Mouse (Mus musculus) heart, embryonic 14.5 days (tissue): Measurements from ENCODE around the gene Eif2a. TPM values are rescaled to one million over a fixed set of nuclear protein-coding genes. Genes with fewer than 3 reads are reported as not detected.

ENCODE experiments used
- ATAC-seq: fragments of 200-750 bp; cut with Nextera tagmentation; 2 replicates; pipeline ENCODE4 v1.8.0; 2017; ENCODE audit warnings: low read depth, moderate TSS enrichment; ENCODE audit not compliant: insufficient number of reproducible peaks, insufficient read depth, low FRiP score
- H3K27ac ChIP-seq, 2 experiments: fragments of 200-500 bp in 1 of 2; fragments of 300-500 bp in 1 of 2; sonication (generic) in 1 of 2; replicated peaks in 1 of 2; 2 replicates each; pipeline ENCODE4 v1.5.1; 2012 to 2014; ENCODE audit warnings: low read depth in 2 of 2, low read length in 2 of 2, control low read depth in 1 of 2, mild to moderate bottlenecking in 1 of 2, mixed read lengths in 1 of 2; ENCODE audit not compliant: control insufficient read depth in 1 of 2, insufficient read depth in 1 of 2
- H3K27me3 ChIP-seq: fragments of 300-500 bp; sonication (generic); 2 replicates; pipeline ENCODE4 v1.6.1; 2014; ENCODE audit warnings: mild to moderate bottlenecking, low read length, control low read depth; ENCODE audit not compliant: control insufficient read depth, insufficient read depth
- H3K36me3 ChIP-seq: fragments of 300-500 bp; sonication (generic); 2 replicates; pipeline ENCODE4 v1.6.1; 2014; ENCODE audit warnings: mild to moderate bottlenecking, control low read depth, low read length, mixed read lengths; ENCODE audit not compliant: control insufficient read depth, insufficient read depth
- H3K4me1 ChIP-seq, 2 experiments: fragments of 200-500 bp in 1 of 2; fragments of 300-500 bp in 1 of 2; sonication (generic) in 1 of 2; 2 replicates each; pipeline ENCODE4 v1.6.1; 2012 to 2014; ENCODE audit warnings: low read length in 2 of 2, control low read depth in 1 of 2, mixed read lengths in 1 of 2; ENCODE audit not compliant: control insufficient read depth in 2 of 2, insufficient read depth in 2 of 2
- H3K4me2 ChIP-seq: fragments of 300-500 bp; sonication (generic); 2 replicates; pipeline ENCODE4 v1.6.1; 2014; ENCODE audit warnings: mild to moderate bottlenecking, low read length
- H3K4me3 ChIP-seq, 2 experiments: fragments of 200-500 bp in 1 of 2; fragments of 300-500 bp in 1 of 2; sonication (generic) in 1 of 2; 2 replicates each; pipeline ENCODE4 v1.5.1; 2012 to 2014; ENCODE audit warnings: low read length in 2 of 2, mild to moderate bottlenecking in 2 of 2, control low read depth in 1 of 2, low read depth in 1 of 2, moderate library complexity in 1 of 2; ENCODE audit not compliant: control insufficient read depth in 1 of 2, insufficient read depth in 1 of 2
- H3K9ac ChIP-seq: fragments of 300-500 bp; sonication (generic); 2 replicates; pipeline ENCODE4 v1.6.1; 2014; ENCODE audit warnings: mild to moderate bottlenecking, low read length
- H3K9me3 ChIP-seq: fragments of 300-500 bp; sonication (generic); 2 replicates; pipeline ENCODE4 v1.6.1; 2016; ENCODE audit warnings: low read length, control low read depth; ENCODE audit not compliant: control insufficient read depth
- WGBS: fragments of 180-500 bp; shearing (Covaris S2); extraction: QIAGEN DNeasy Blood & Tissue Kit; methylation state at CpG from one replicate; pipeline ENCODE4 v1.1.7; 2014; 5-methylcytosine and 5-hydroxymethylcytosine counted together
- polyA plus RNA-seq: library from polyadenylated mRNA; unstranded; fragments of >200 nt; fragmentation: Nextera tagmentation; extraction: Ambion mirVana; gene quantifications from 2 replicates; pipeline ENCODE4 v1.2.1, GENCODE M21; 2014

Eif2a gene
- 37.4 and 40.7 TPM in 2 replicates for polyA plus RNA-seq

GRCm38 (mm10) chr3:58525652-58526407 lies at the start of gene Eif2a, which contains the start of gene Serp1:
TSS of gene Eif2a (plus strand) at chr3:58525821.
TSS of gene Serp1 (minus strand) at chr3:58525892.
- peak within 1 kb of the TSS; percentile 83 to 93 for H3K27ac ChIP-seq
- under 1% methylated on average over 57 of the region's 57 CpGs for WGBS
- peak; percentile 99 for ATAC-seq
- H3K9me3 ChIP-seq = no peaks in the 10 kb centered on the region
- H3K27me3 ChIP-seq = no peaks in the 10 kb centered on the region
- peak within 1 kb of the TSS; percentile 86 to 96 for H3K4me3 ChIP-seq
- H3K4me1 ChIP-seq = peaks cover 0 to 14% of the 10 kb centered on the region in 2 experiments; a peak in 1 of 4 replicates
- peaks cover 29% of the 10 kb centered on the region for H3K36me3 ChIP-seq
- H3K4me2 ChIP-seq = peak within 1 kb of the TSS; percentile 82
- peak within 1 kb of the TSS; percentile 94 for H3K9ac ChIP-seq

GRCm38 (mm10) chr3:58478755-58479455 lies 46.7 kb upstream of the Eif2a start:
- no peak for ATAC-seq
- Histone ChIP-seq H3K9me3 (0 out of 2 replicates have a peak, but pooled peaks cover 3% of the 10 kb centered on the region), H3K9ac (no peak overlapping the region), H3K4me2 (no peak overlapping the region), H3K36me3 (no peaks in the 10 kb centered on the region), H3K27ac (no peak overlapping the region), H3K4me1 (no peaks in the 10 kb centered on the region), H3K27me3 (no peaks in the 10 kb centered on the region), H3K4me3 (no peak overlapping the region)
- WGBS = 72% methylated on average over 2 of the region's 2 CpGs

GRCm38 (mm10) chr3:58485883-58486282 lies 39.7 kb upstream of the Eif2a start:
- Histone ChIP-seq H3K4me2 (no peak overlapping the region), H3K4me3 (no peak overlapping the region), H3K36me3 (no peaks in the 10 kb centered on the region), H3K9me3 (peaks cover 9% of the 10 kb centered on the region; the same call in 1 of the 2 replicates), H3K4me1 (no peaks in the 10 kb centered on the region), H3K27me3 (no peaks in the 10 kb centered on the region), H3K9ac (no peak overlapping the region), H3K27ac (no peak overlapping the region)
- ATAC-seq = no peak
- WGBS = 68% methylated on average over 7 of the region's 7 CpGs

- Histone ChIP-seq H3K27me3 (no peaks in the 10 kb centered on the region), H3K4me1 (no peaks in the 10 kb centered on the region), H3K4me3 (no peak overlapping the region), H3K36me3 (no peaks in the 10 kb centered on the region), H3K27ac (no peak overlapping the region), H3K9ac (no peak overlapping the region), H3K4me2 (no peak overlapping the region), H3K9me3 (peaks cover 9% of the 10 kb centered on the region; the same call in 1 of the 2 replicates)
- WGBS = 69% methylated on average over 3 of the region's 3 CpGs
- ATAC-seq = no peak
Observed at GRCm38 (mm10) chr3:58487121-58487520, 38.5 kb upstream of the Eif2a start.

GRCm38 (mm10) chr3:58487999-58488775 lies 37.4 kb upstream of the Eif2a start:
- H3K27me3 ChIP-seq = no peaks in the 10 kb centered on the region
- no peaks in the 10 kb centered on the region for H3K4me1 ChIP-seq
- no peak overlapping the region for H3K27ac ChIP-seq
- no peak overlapping the region for H3K4me3 ChIP-seq
- H3K9me3 ChIP-seq = peaks cover 5% of the 10 kb centered on the region; the same call in 1 of the 2 replicates
- no peaks in the 10 kb centered on the region for H3K36me3 ChIP-seq
- no peak for ATAC-seq
- no peak overlapping the region for H3K9ac ChIP-seq
- 74% methylated on average over 8 of the region's 8 CpGs for WGBS
- H3K4me2 ChIP-seq = no peak overlapping the region

- ATAC-seq = no peak
- no peaks in the 10 kb centered on the region for H3K36me3 ChIP-seq
- H3K9me3 ChIP-seq = peaks cover 5% of the 10 kb centered on the region; the same call in 1 of the 2 replicates
- no peak overlapping the region for H3K4me3 ChIP-seq
- H3K27me3 ChIP-seq = no peaks in the 10 kb centered on the region
- H3K4me2 ChIP-seq = no peak overlapping the region
- no peaks in the 10 kb centered on the region for H3K4me1 ChIP-seq
- H3K27ac ChIP-seq = no peak overlapping the region
- WGBS = 64% methylated on average over 7 of the region's 7 CpGs
- no peak overlapping the region for H3K9ac ChIP-seq
Observed at GRCm38 (mm10) chr3:58490787-58491186, 34.8 kb upstream of the Eif2a start.

GRCm38 (mm10) chr3:58493621-58494020 lies 32.0 kb upstream of the Eif2a start:
- Histone ChIP-seq H3K27me3 (no peaks in the 10 kb centered on the region), H3K36me3 (no peaks in the 10 kb centered on the region), H3K27ac (no peak overlapping the region), H3K4me3 (no peak overlapping the region), H3K4me2 (no peak overlapping the region), H3K4me1 (no peaks in the 10 kb centered on the region), H3K9ac (no peak overlapping the region), H3K9me3 (no peaks in the 10 kb centered on the region)
- no peak for ATAC-seq
- WGBS = 69% methylated on average over 4 of the region's 4 CpGs
